Mouse (Mus musculus) retina, postnatal 7 days (tissue): ENCODE data around the gene C1qtnf6.

ENCODE experiments used
- DNase-seq: peaks from one replicate; pipeline ENCODE4 v3.0.0-alpha.2; 2012; ENCODE audit warnings: low read depth, low spot score

C1qtnf6 gene

DNA sequence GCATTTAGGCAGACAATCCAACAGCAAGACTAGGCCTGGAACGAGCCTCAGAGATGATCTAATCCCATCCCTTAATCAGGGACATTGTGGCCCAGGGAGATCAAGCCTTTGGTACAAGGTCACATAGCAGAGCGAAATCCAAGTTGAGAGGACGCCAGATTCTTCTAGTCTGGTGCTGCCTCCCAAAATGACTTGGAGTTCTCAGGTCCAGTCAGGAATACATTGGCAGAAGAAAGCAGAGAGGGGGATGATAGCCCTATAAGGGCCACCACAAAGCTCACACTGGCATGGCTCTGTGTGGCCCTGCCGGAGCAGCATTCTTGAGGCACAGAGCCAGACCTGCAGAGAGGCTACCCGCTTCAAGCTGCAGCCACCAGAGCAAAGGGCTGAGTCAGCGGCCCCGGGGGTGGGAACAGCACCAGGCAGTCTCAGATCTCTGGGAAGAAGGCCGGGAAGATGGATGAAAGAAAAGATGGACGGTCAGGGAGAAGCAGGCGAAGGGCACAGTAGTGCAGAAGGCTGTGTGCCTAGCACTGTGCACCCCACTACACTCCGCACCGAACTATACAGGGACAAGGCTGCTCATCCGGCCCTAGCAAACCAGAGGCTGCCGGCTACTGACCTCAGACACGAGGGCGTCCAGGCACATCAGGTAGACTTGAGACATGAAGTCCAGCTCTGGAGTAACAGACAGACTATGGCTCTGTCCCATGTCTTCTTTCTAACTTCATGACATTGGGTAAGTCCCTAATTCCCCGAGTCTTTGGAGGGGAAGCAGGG, at the start of gene C1qtnf6:
C1qtnf6 (minus strand) TSS at position 746 of the 780 bp plus-strand sequence.
- no peak for DNase-seq

DNA sequence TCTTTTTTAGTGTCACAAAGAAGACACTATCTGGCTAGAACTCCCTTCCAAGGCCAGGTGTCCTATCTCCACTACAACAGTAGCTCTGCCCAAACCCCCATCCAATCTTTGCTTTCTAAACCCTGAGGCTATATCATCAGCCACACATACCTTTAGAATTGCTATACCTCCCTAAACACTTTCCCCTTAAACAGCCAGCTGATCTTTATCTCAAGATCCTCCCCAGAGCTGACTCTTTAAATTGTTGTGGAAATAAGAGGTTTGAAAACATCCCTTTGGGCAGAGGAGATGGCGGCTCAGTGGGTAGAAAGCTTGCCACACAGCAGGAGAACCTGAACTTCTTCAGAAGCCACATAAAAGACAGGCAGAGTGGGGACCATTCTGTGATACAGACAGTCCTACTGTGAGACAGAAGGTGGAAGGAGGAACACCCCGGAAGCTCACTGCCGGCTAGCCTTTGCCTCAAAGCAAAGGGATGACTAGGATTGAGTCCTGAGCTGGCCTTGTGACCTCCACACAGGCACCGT, 45.1 kb upstream of the C1qtnf6 start:
- DNase-seq = no peak

DNA sequence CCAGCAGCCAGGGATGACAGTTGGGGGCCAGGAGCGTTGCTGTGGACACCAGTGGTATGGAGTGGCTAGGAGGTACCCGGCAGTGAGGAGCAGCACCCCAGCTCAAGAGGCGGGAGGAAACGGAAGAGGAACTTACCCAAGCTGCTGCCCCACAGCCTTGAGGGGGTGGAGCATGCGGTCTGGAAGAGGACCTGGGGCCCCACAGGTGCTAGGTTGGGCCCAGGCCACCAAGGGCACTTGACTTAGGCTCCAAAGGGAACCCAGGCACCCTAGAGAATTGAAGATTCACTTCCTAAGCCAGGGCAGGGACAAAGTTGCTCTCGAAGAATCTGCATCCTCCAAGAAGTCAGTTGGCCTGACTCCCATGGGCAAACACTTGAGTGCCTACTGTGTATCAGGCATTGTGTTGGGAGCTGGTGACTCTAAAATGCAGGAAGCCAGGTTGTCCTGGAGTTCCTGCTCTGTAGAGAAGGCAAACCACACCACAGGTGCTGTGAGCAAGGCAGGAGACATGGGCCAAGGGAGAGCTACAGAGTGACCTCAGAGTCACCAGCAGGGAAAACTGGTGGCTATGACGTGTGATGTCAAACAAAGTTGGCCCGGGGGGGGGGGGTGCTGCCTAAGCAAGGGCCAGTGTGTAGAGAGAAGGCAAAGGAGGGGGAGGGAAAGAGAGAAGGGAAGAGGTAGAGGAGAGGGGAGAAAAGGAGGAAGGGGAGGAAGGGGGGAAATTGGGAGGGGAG, 41.6 kb upstream of the C1qtnf6 start, which contains the start of gene Rac2:
Rac2 (minus strand) TSS at position 126 of the 740 bp plus-strand sequence.
- DNase-seq = no peak

DNA sequence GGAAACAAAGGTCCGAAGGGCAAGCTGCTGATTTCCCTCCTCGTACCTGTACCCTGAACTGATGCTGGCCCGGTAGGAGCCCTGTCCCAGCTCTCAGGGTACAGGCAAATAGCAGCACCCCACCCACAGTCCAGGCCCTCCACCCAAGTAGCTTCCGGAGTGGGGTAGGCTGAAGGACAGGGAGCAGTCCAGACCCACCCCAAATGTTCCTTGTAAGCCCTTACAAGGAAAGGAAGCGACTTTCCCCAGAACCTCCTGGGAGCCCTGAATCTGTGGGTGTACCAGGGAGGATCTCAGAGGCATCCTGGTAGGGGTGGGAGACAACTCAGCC, 41.0 kb upstream of the C1qtnf6 start:
- no peak for DNase-seq

DNA sequence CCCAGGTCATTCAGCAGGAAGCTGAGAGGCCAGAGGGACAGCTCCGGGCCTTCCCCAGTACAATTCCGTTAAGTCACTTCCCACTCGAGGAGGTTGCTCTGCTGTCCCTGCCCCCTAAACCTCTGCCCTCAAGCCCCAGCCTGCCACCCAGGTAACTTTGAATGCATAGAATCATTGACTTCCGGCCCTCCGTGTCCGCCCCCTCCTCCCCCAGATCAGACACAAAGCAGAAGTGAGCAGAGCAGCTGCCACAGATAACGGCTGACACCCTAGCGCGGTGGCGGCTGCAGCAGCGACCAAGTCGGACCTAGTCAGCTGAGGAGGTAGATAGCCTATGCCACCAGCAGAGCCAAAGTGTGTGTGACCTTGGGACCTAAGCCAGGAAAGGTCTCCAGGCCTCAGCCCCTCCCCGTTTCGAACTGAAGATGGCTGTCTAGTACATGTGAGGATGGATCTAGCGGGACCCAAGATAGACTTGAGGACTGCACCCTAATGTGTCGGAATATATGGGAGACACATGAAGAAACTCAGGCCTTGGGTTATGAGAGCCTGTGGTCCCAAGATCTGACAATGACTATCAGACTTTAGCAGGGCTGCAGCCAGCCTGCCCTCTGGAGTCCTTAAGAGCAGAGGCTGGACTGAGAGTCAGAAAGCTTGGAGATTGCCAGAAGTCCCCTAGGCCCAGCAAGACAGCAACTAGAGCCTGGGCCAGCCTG, 40.5 kb upstream of the C1qtnf6 start:
- DNase-seq = no peak

DNA sequence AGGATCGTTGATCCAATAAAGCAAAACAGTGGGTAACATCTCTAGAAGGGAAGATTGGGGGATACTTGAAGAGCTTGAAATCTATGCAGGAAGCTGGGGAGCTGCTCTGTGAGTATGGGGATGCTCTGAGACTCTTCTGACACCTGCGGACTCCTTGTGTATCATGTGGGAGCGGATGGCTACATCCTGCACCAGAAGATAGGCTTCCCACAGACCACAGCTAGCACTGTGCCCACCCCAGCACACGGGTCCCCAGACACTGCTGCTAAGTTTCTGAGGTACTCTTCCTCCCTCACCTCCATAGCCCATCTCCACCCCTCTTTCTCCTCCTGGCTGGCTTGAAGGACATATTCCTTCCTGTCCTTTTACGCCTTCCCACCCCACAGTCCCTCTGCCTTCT, 39.0 kb upstream of the C1qtnf6 start:
- DNase-seq = no peak

DNA sequence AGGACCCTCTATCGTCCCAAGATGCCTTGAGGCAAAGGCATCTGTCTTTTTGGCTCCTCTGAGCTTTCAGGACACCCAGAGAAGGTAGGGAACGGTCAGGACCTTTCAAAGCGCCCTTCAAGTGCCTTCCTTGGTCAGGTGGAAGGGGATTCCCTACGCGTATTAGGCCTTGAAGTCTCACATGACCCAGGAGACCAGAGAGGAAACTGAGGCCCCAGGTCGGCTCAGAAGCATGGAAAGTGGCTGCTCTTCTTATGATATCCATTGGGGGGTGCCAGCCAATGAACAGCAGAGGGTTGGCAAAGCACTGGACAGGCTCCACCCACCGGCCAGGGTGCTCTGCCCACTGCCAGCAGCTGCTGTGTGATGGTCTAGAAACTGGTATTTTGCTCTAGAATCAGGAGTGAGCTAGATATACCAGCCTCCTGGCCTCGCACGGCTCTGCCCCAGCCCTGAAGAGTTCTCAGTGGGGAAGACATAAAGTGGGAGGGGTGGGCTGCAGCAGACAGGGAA, 36.4 kb upstream of the C1qtnf6 start:
- no peak for DNase-seq

DNA sequence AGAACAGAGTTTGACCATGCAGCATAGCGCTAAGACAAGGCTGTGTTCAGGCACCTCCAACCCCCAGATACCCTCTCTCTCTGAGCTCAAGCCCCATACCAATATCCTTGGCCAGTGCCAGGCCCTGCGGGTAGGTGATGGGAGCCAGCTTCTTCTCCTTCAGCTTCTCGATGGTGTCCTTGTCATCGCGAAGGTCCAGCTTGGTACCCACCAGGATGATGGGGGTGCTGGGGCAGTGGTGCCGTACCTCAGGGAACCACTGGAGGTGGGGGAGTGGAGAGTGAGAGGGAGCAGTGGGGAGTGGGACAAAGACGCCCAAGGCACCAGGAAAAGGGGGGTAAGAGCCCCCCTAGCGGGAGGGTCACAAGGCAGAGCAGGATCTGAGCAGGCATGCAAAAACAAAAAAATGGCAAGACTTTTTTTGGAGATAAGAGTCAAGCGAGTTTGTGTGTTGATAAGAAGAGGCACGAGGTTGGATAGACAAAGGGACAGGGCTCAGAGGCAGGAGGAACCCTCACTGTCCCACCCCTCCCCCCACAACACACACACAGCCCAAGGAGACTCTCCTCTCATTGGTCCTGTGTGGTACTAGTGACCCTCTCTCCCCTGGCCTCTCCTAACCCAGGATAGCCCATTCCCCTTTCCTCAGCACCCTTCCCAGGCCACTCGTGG, 33.7 kb upstream of the C1qtnf6 start:
- DNase-seq = no peak

DNA sequence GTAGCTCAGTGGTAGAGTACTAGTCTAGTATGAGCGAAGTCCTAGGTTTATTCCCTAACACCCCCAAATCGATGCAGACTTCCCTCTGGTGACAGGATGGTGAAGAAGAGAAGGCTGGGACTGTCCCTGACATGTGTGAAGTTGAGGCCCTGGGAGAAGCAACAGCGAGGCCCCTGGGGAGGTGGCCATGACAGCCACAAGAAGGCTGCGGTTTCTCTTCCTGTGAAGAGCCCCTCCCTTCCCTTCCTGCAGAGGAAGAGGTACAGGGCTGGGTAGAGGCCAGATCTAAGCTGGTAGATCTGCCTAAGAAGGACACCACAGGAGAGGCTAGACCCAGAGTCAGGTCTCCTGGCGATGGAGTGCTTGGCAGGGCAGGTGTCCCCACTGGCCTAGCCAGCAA, 32.7 kb upstream of the C1qtnf6 start:
- DNase-seq = no peak

DNA sequence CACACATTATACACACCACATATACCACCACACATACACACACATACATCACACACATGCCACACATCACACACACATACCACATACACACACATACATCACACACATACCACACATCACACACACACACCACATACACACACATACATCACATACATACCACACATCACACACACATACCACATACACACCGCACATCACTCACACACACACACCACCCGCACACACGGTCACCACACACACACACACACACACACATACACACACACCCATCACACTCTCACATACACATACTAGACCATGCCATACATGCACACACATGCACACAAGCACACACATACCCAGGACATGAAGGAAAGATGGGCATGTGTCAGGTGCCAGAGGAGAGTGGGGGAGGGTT, 32.1 kb upstream of the C1qtnf6 start:
- DNase-seq = no peak

DNA sequence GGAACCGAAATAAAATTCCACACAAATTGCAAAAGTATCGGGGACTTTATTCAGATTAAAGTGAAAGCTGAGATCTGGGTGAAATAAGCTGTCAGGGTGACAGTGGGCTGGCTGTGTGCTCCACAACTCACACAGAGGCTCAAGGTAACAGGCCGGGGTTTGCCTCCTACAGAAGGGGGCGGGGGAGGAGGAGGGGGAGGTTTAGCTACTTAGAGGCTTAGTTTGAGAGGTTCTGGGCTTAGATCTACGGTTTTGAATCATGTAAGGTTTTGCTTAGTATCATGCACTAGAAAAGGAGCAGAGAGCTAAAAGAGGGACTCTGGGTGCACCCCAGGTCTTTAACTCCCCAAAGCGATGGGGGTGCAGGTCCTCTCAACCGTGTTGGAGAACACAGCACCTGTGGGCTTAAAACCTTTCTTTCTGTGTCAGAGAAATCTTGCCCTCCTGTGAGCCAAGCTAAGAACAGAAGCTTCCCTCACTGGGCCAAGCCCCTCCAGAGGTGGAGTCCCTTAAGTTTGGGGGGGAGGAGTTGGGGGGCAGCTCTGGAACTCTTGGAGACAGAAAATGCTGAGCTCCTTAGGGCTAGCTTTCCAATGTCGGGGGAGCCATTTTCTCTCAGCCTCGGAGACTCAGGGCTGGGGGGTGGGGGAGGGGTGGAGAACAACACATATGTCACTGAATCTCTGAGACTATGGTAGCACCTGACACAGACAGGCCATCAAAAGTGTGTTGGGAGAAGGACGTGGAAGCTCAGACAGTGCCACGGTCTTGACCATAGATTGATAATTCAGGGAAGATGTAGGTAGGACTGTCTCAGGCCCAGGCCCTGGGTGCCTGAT, 28.1 kb upstream of the C1qtnf6 start:
- no peak for DNase-seq

DNA sequence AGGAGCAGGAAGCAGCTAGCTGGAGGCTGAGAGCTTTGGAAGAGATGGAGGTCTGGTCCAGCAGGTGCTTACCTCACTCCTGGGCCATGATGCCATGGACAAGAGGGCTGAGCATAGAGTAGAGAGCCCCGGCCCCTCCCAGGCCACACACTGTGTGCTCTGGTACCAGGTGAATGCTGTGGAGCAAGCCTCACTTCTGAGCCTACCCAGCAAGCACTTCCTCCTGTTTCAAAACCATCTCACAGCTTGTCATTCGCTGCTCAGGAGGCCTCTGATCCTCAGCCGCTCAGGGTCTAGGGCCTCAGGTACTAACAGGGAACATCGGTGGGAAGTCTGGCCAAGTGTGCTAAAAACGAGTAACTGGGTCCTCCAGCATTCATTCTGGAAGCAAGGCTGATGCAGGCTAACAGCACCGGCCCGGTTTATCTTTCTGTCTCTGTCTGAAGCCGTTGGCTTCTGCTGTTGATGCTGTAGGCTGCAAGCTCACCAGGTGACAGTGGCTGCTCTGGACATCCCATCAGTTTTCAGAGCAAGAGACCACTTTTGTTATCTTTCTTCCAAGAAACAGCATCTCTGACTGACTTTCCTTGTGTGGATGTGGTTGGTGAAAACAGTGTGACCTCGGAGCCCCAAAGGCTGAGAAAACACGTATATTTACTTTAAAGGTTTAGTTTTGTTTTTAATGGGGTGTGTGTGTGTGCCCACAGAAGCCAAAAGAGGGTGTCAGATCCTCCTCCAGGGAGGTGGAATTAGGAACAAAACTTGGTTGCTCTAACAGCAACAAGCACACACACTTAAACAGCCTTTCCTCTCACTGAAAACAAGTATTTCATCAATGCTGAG, 26.7 kb upstream of the C1qtnf6 start:
- no peak for DNase-seq

DNA sequence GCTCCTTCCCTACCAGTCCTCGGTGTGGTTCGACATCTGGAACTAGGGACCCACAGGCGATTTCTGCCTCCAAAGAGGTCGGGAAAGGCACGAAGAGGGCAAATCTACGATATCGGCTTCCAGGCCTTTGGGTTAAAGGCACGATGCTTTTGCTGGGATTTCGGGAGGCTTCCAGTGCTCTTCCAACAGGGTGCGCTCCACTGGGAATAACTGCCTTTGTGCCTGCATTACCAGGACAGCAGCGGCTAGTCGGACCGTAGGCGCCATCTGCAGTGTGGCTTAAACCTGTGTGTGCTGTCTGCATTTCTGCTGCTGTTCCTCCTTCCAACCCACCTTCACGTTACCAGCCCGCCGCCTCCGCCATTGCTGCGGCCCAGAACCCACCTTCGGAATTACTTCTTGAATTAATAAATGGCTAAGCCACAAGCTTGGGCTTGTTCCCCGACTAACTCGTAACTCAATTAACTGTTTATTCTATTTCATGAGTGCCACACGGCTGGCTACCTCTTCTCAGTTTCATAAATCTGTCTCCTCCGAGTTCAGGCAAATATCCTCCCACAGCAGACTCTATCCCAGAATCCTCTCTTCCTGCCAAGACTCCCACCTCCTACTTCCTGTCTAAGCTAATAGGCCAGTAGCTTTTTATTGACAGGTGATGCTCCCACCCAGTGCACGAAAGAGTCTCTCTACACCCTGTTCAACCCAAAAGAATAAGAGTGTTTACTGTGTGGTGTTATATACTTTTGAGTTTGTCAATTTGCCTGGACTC, 23.5 kb upstream of the C1qtnf6 start:
- no peak for DNase-seq

DNA sequence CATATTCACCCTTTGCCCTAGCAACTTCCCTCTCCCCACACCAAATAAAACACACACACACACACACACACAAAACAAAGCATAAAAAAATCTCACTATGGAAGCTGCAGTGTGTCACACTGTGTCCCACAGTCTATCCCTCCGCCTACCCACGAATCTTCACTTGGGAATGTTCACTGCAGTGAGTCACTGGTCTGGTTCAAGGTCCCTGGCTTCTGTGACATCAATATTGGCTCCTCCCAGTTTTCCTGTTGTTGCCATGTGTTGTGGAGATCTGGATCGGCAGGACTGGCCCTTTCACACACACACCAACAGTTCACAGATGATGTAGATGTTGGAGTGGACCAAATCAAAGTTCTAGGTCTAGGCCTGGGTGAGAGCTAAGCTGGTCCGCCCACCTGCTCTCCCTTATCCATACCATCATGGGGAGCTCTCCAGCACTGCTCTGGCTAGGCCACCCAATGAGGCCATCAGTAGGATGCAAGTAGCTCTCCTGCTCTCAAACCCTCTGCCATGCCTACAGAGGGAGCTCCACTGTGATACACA, 18.0 kb upstream of the C1qtnf6 start:
- no peak for DNase-seq

DNA sequence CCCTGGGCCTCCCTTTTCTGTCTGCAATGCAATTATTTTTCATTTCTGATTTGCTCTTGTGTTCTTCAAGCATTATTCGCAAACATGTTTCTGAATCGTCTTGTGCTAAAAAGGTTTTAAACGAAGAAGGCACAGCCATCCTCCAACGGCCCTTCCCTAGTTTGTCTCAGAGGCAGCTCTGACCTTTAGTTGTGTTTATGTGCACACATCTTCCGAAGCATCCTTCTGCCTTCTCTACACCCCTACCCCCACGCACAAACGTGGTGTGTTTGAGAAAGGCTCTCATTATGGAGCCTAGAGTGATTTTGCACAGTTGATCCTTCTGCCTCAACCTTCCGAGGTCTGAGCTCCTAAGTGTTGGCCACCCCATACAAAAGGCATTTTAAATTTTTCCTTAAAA, 17.5 kb upstream of the C1qtnf6 start:
- DNase-seq = no peak

DNA sequence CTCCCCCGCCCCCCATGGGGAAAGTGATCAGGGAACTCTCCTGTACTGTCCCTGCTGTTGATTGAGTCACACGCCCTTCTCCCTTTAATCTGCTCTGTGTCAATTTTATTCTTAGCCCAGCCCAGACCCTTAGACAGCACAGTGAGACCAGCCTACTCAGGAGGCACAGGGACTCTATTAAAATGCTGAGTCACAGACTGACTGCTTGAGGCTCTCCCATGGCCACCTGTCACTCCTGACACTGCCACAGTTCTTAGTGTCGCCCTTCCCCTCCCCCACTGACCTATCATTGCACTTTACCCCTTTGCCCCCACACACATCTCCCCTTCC, 17.1 kb upstream of the C1qtnf6 start:
- no peak for DNase-seq

DNA sequence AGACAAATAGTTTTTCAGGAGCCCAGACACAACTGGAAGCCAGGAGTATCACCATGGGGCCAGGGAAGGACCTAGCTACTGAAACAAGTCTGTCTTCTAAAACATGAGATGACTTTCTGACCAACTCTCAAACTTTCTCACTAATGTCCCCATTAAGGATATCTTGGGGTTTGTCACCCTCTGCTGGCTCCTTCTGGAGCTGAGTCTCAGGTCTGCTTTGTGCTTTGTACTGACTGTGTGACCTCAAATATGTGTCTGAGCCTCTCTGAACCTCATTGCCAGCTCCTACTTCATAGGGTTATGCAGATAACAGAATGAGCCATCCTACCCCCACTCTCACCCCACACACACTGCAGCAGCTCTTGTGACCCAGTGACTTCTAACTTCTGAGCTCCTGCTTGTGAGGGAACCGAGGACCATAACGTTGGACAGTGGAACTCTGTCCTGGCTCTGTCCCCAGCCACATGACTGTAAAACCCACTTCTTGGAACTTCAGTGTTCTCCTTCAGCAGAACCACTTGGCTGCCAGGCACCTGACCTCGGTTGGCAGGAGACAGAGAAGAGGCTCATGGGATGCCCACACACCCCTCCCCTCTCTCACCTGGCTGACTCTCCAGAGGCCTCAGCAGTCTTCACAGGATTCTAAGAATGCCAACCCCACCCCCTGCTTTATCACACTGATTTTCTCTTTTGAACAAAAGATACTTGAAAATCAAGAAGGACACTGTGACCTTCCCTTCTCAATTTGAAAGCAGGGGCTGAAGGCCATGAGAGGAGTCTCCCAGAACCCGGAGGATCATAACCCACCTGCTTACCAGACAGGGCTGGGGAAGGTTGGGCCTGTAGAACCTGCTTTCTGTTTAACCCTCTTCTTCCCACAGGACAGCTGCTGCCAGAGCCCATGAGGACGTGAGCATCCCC, 16.5 kb upstream of the C1qtnf6 start:
- DNase-seq = no peak

DNA sequence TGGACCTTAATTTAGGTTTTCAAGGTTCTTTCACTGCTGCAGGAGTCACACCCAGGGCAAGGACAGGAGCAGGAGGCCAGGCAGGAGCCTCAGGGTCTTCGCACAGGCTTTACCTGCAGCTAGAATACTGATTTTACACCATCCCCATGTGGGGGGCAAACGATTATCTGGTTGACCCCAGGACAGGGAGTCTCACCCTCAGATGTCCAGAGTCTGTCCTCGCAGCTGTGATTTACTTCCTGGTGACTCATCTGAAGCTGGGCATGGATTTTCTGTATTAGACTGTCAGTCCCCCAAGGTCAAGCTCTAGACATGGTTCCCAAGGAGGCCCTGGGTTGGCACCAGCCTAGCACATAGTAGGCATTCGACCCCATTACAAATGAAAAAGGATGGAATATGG, 14.8 kb upstream of the C1qtnf6 start:
- no peak for DNase-seq
